Mouse (Mus musculus) testis, adult 2 months (tissue): Measurements from ENCODE around the gene 2310022A10Rik.

Source experiments
- CTCF ChIP-seq: fragments of 200-500 bp; IDR thresholded peaks from 2 replicates; pipeline ENCODE4 v1.5.1; 2012; ENCODE audit warnings: low read depth, mild to moderate bottlenecking, inconsistent platforms, low read length, moderate library complexity; ENCODE audit not compliant: control insufficient read depth, insufficient read depth, insufficient replicate concordance
- POLR2A ChIP-seq: fragments of 200-500 bp; IDR thresholded peaks from 2 replicates; pipeline ENCODE4 v1.6.1; 2012; ENCODE audit warnings: low read depth, mild to moderate bottlenecking, inconsistent platforms, low read length, moderate library complexity; ENCODE audit not compliant: control insufficient read depth

GRCm38 (mm10) chr7:27604661-27605348 lies 51.8 kb downstream of the 2310022A10Rik start:
- TF ChIP-seq POLR2A (no peak), CTCF (no peak)
